Mouse (Mus musculus): ENCODE results near the gene Rabif.
"Not testable (repeated sequence)": the region's sequence is repeated elsewhere in the genome, so short reads cannot be mapped to it uniquely, and the experiment has no call there.

The Rabif gene

DNA sequence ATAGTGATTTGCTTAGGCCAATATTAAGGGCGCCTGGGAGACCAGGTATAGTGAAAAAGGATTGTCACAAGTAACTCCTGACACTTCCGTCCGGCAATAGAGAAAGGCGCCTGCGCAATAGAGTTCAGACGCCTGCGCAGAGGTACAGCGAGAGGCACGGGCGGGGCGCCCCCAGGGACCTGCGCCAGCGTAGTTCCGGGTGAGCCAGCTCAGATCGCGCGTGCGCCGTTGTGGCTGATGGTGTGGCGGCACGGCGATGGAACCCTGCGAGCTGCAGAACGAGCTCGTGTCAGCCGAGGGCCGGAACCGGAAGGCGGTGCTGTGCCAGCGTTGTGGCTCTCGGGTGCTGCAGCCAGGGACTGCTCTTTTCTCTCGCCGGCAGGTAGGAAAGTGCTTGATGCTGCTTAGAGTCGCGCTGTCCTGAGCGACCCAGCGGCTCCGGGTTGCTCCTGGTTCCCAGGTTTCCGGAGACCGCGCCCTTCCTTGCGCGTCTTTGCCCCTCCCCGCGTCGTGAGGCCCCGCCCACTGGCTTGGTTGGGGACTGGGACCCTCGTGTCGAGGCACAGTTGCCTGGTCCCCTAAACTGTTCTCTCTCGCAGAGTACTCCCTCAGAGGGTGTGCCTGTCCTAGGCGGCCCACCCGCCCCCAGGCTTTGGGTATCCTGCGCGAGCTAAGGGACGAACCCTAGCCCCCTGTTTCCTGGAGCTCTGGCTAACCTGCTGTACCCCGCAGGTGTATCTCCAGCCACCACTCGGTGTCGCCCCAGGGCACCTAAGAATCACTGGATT, at the start of gene Rabif:
Rabif (plus strand) TSS at position 221 of the 788 bp plus-strand sequence.
- peak; percentile 98 to 99 for DNase-seq (ENCODE audit: low read depth in 2 of 2, low spot score in 2 of 2)

DNA sequence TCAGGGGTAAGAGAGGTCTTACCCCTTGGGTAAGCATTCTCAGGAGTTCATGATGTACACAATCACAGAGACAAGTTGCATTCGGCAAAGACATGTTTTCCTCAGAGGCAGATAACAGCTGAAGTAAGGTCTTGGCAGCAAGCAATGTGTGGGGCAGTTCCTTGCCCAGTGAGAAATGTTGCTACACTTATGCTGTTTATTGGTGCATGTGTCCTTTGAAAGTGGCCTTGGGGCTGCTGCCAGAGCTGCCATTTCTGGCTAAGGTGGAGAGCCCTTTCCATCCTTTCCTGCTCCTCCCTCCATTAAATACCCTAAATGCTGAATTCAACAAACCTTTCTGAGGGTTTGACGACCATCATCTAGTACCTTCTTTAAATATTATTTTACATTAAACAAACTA, 49.0 kb upstream of the Rabif start:
- DNase-seq (ENCODE audit: low read depth in 2 of 2, low spot score in 2 of 2), result no peak

- not testable (repeated sequence) for DNase-seq (ENCODE audit: low read depth in 2 of 2, low spot score in 2 of 2)
These were observed 45.9 kb upstream of the Rabif start for GRCm38 (mm10) chr1:134448537-134448936.

- no peak for DNase-seq (ENCODE audit: low read depth in 2 of 2, low spot score in 2 of 2)
These were observed 44.2 kb upstream of the Rabif start for GRCm38 (mm10) chr1:134450201-134450600.

DNA sequence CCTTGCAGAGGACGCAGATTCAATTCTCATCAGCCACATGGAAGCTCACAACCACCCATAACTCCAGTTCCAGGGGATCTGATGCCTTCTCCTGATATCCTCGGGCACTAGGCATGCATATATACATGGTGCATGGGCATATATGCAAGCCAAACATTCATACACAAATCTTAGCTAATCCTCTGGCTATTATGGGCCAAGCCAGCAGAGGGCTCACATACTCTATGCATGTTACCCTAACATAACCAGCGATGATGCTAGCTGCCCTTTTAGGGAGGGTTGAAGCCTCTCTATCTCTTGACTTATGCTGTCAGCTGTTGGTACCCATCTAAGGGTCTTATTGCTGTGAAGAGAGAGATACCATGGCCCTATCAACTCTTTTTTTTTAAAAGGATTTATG, 43.5 kb upstream of the Rabif start:
- peak; percentile 44 to 56 for DNase-seq (ENCODE audit: low read depth in 2 of 2, low spot score in 2 of 2)

DNA sequence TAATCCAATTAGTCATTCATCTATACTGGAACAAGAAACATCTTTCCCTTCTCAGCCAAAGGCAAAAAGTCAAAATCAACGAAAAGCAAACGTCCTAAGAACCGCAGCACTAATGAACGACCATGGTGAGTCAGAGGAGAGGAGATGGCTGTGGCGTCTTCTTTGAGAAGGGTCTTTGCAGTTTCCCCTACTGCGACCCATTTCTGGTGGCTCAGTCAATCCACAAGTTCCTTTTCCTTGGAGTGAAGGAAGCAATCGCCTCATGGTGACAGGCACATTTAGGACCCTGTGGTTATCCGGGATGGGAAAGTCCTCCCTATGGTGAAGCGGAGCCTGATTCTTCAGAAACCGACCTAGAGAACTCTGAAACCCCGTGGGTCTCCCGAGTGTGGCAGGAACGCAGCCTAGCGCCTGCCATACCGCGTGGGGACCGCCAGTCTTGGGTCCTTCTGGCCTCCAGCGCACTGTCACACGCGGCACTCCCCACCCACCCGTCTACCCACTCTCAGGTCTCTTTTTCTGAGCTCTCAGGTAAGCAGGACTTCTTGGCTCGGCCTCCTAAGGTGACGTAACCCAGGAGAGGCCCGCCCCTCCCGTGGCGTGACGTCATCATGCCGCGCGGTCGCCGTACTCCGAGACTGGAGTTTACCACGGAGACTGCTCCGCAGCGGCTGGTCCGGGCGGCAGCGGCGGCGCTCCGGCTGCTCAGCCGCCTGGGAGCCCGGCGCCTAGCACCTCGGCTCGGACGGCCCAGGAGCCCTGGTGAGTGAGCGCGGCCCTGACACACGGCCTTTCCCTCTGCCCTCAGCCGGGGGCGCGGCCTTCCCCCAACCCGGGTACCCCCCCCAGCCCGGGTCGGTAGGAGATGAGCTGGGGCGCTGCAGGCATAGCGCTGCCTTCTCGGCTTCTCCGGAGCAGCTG, 39.3 kb upstream of the Rabif start, which contains the start of gene Klhl12:
Klhl12 (plus strand) TSS at position 628 of the 921 bp plus-strand sequence.
- DNase-seq (ENCODE audit: low read depth in 2 of 2, low spot score in 2 of 2), result peak; percentile 94 to 98

- no peak for DNase-seq (ENCODE audit: low read depth in 2 of 2, low spot score in 2 of 2)
These were observed 38.4 kb upstream of the Rabif start for GRCm38 (mm10) chr1:134456060-134456459.

GRCm38 (mm10) chr1:134458139-134458727, 36.2 kb upstream of the Rabif start:
- DNase-seq (ENCODE audit: low read depth in 2 of 2, low spot score in 2 of 2), result no peak

DNA sequence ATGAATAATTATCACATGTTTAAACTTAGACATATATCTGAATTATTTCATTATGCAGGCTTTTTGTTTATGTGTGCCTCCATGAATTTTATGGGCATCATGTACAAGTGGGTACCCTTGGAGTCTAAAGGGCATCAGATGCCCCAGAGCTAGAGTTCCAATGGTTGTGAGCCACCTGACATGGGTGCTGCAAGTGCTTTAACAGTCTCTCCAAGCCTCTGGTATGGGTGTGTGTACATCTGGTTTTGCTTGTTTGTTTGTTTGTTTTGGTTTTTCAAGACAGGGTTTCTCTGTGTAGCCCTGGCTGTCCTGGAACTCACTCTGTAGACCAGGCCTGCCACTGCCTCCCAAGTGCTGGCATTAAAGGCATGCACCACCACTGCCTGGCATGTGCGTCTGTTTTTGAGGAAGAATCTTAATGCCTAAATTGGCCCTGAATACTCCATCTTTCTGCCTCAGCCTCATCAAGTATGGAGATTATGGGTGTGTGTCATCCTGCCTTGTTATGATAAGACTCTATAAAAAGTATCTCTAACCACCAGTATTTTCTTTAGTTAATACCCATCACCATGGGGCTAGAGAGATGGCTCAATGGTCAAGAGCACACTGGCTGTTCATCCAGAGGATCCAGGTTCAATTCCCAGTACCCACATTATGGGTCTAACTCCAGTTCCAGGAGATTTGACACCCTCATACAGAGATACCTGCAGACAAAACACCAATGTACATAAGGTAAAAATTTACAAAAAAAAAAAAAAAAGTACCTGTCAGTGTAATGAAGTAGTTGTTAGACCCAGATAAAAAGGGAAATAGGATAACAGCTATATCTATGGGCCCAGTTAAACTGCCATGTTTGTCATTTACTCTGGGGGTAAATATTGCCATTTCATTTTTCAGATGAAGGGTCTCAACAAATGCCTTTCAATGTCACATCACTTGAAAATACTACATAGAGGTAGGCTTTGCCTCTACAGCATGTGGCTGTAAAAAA, 33.9 kb upstream of the Rabif start:
- no peak for DNase-seq (ENCODE audit: low read depth in 2 of 2, low spot score in 2 of 2)

- no peak for DNase-seq (ENCODE audit: low read depth in 2 of 2, low spot score in 2 of 2)
These were observed 9.8 kb upstream of the Rabif start for GRCm38 (mm10) chr1:134484623-134485022.

DNA sequence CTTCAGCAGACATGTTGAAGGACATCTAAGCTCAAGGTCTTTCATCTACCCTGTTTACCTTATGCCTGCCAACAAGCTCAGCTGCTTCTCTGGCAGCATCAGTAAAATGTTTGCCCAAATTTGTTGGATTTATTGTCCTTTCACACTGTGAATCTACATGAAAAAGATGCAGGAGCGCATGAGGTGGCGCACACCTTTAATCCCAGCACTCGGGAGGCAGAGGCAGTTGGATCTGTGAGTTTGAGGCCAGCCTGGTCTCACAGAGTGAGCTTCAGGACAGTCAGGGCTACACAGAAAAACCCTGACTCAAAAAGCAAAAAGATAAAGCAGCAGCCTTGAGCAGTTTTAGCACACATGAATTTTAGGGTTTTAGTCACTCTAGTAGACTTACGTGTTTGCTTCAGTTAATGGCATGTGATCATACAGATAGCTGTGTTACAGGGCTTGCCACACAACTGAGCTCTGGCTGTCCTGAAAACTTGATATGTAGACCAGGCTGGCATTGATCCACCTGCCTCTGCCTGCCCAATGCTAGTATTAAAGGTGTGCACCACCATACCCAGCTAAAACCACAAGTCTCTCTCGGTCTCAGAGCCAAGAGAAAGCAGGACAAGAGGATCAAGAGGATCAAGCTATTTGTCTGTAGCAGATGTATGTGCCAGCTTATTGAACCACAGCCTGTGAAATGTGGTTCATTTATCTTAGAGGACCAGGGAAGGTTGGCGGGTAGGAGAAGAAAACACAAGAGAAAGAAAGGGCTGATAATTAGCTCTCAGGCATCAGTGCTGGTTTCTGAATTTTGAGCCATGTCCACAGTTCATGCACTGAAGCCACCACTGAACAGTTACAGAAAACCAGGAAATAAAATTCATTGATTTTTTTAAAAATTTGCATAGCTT, 3.3 kb upstream of the Rabif start:
- DNase-seq (ENCODE audit: low read depth in 2 of 2, low spot score in 2 of 2), result no peak

- DNase-seq (ENCODE audit: low read depth in 2 of 2, low spot score in 2 of 2), result no peak
These were observed 2.2 kb upstream of the Rabif start for GRCm38 (mm10) chr1:134492276-134492675.

GRCm38 (mm10) chr1:134493496-134493895, 952 bp upstream of the Rabif start:
- DNase-seq (ENCODE audit: low read depth in 2 of 2, low spot score in 2 of 2), result no peak

DNA sequence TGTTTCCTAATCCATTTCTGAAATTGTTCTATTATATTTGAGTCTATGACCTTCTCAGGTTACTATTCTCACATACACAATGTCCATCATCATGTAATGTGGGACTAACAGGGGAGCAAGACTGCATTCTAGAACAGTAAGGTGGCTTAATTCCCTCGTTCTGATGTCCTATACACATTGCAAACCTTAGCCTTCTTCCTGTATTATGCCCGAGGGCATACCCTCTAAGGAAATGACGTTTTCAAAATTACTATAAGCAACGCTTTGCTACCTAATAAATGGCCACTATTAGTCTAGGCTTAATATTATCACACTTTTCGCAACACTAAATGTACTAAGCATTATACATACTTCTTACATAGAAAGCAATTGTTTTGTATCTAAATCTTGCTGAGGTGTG, 492 bp upstream of the Rabif start:
- DNase-seq (ENCODE audit: low read depth in 2 of 2, low spot score in 2 of 2), result no peak

- no peak for DNase-seq (ENCODE audit: low read depth in 2 of 2, low spot score in 2 of 2)
These were observed 730 bp downstream of the Rabif start for GRCm38 (mm10) chr1:134495216-134495539.

DNA sequence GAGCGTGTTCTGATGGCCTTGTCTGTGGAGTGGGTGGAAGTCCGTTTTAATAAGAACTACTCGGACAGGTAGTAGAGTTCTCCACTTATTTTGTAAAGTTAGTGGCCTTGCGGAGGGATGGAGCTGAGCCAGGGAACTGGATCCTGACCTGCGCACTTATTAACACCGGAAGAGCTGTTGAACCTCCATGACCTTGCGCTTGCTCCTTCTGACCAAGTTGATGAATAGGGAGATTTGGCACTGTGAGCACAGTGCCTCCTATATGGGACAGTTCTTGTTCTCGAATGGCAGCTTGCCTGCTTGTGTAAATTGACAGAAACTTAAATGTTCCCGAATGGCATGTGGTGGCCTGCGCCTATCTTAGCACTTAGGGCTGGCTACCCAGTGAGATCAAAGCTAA, 1.5 kb downstream of the Rabif start:
- DNase-seq (ENCODE audit: low read depth in 2 of 2, low spot score in 2 of 2), result no peak

DNA sequence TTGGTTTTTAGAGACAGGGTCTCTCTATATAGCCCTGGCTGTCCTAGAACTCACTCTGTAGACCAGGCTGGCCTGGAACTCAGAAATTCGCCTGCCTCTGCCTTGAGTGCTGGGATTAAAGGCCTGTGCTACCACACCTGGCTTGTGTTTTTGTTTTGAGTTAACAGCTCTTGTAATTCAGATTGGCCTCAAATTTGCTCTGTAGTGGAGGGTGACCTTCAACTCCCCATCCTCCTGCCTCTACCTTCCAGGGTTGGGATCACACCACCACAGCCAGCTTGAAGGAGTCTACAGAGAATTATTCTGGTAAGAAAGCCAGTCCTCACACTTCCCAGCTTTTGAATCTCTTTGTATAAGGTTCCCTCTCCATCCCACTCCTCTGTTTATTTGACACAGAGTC, 6.5 kb downstream of the Rabif start:
- DNase-seq (ENCODE audit: low read depth in 2 of 2, low spot score in 2 of 2), result no peak

DNA sequence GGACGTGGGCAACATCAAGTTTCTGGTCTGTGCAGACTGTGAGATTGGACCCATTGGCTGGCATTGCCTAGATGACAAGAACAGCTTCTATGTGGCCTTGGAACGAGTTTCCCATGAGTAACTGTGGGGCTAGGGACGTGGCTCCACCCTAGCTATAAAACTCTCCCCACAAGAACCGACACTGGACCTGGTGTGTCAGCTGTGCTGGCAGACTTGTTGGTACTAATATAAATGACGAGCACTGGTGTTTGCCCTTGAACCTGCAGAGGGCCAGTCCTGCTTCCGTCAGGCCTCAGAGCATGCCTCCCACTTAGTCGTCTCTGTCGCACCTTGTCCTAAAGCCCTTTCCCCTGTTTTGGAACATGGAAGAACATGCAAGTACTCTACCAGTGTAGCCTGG, 11.8 kb downstream of the Rabif start:
- DNase-seq (ENCODE audit: low read depth in 2 of 2, low spot score in 2 of 2), result no peak

- DNase-seq (ENCODE audit: low read depth in 2 of 2, low spot score in 2 of 2), result peak in 1 of 2 experiments; percentile 31
These were observed 15.6 kb downstream of the Rabif start for GRCm38 (mm10) chr1:134510018-134510417.

DNA sequence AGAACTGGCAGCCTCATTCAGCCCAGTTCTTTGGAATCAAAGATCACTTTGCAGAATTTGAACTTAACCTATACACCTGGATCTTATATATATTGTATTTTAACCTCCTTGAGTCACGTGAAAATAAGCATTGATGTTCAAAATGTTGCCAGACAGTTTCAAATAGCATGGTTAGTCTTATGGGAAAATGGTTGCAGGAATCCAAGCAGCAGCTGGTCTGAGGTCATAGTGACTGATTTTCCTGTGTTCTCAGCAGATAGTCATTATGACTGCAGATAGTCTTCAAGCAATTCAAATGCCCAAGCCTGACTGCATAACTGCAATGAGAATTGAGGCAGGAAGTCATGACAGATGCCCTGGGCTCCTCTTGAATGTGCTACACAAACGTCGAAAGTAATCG, 17.7 kb downstream of the Rabif start:
- no peak for DNase-seq (ENCODE audit: low read depth in 2 of 2, low spot score in 2 of 2)
